8 mouse cellular contexts compared by ENCODE assay signal in genomic region chrX:103563531-103564246, GRCm38 (mm10).
DNase-seq lines count a peak whose midpoint lies in the region; ATAC-seq and TF ChIP-seq lines count a peak whose summit lies in the region.

No protein-coding gene starts in this region.

- no peaks in the 10 kb centered on the region for H3K4me1 ChIP-seq in lung, adult 2 months (ENCODE audit: control insufficient read depth, insufficient read depth, low read length)
- H3K4me1 ChIP-seq in embryonic facial prominence, embryonic 13.5 days = 0 out of 2 replicates have a peak, but pooled peaks cover 5% of the 10 kb centered on the region
- no peaks in the 10 kb centered on the region for H3K4me1 ChIP-seq in kidney, postnatal 0 days (replicated peaks; ENCODE audit: insufficient read depth, low read length)
- peaks cover 4% of the 10 kb centered on the region for H3K4me1 ChIP-seq in liver, postnatal 0 days (ENCODE audit: insufficient read depth)

- no peak overlapping the region for H3K4me2 ChIP-seq in embryonic facial prominence, embryonic 13.5 days
- H3K4me2 ChIP-seq in kidney, postnatal 0 days (ENCODE audit: low read length) = no peak overlapping the region
- no peak overlapping the region for H3K4me2 ChIP-seq in liver, postnatal 0 days (ENCODE audit: low read depth, low read length)

- H3K9ac ChIP-seq in embryonic facial prominence, embryonic 13.5 days = no peak overlapping the region
- H3K9ac ChIP-seq in kidney, postnatal 0 days (ENCODE audit: low read depth, low read length) = no peak overlapping the region
- no peak overlapping the region for H3K9ac ChIP-seq in liver, postnatal 0 days (replicated peaks)

- H3K36me3 ChIP-seq in embryonic facial prominence, embryonic 13.5 days = peaks cover 13% of the 10 kb centered on the region
- no peaks in the 10 kb centered on the region for H3K36me3 ChIP-seq in kidney, postnatal 0 days (ENCODE audit: insufficient read depth, low read length)
- H3K36me3 ChIP-seq in liver, postnatal 0 days (replicated peaks; ENCODE audit: insufficient read depth, low read length) = no peaks in the 10 kb centered on the region

- DNase-seq in lung, adult 18-20 months = peak; percentile 21 to 24
- DNase-seq in lung, adult 2 months = no peak
- DNase-seq in heart, adult 8-10 months (ENCODE audit: low spot score) = peak; percentile 23
- peak; percentile 3 for DNase-seq in kidney, postnatal 0 days (ENCODE audit: low spot score)
- DNase-seq in liver, postnatal 0 days = peak; percentile 20
- peak; percentile 68 for DNase-seq in ovary, postnatal 36 days (ENCODE audit: low spot score)
- DNase-seq in yolk sac, embryonic 10.5 days (ENCODE audit: low spot score) = peak; percentile 16

- ATAC-seq in embryonic facial prominence, embryonic 13.5 days (ENCODE audit: insufficient number of reproducible peaks, insufficient read depth, low FRiP score, low TSS enrichment, low read depth) = peak; percentile 71; the same call in 1 of the 2 replicates
- ATAC-seq in kidney, postnatal 0 days (replicated peaks; ENCODE audit: low FRiP score, low read depth) = no peak
- no peak for ATAC-seq in liver, postnatal 0 days

- no peak for TF ChIP-seq POLR2A in lung, adult 2 months (IDR thresholded peaks at IDR 0.05; ENCODE audit: borderline replicate concordance, extremely low read depth, low read depth, low read length)

- no peak overlapping the region for H3K27ac ChIP-seq in embryonic facial prominence, embryonic 13.5 days
- no peak overlapping the region for H3K27ac ChIP-seq in kidney, postnatal 0 days
- no peak overlapping the region for H3K27ac ChIP-seq in liver, postnatal 0 days (ENCODE audit: low read depth)

- WGBS in lung, adult 2 months = 38% methylated on average over 8 of the region's 8 CpGs
- 75% methylated on average over 8 of the region's 8 CpGs for WGBS in embryonic facial prominence, embryonic 13.5 days
- WGBS in kidney, postnatal 0 days = 69% methylated on average over 8 of the region's 8 CpGs
- WGBS in liver, postnatal 0 days (ENCODE audit: insufficient replicate concordance) = 67% methylated on average over 8 of the region's 8 CpGs

- TF ChIP-seq CTCF in lung, adult 2 months (IDR thresholded peaks at IDR 0.05; ENCODE audit: insufficient read depth, low read length) = no peak
- TF ChIP-seq CTCF in kidney, postnatal 0 days (IDR thresholded peaks at IDR 0.05; ENCODE audit: low read depth) = no peak
- TF ChIP-seq CTCF in liver, postnatal 0 days (IDR thresholded peaks at IDR 0.05; ENCODE audit: low read depth) = no peak

- no peak overlapping the region for H3K4me3 ChIP-seq in lung, adult 2 months (replicated peaks; ENCODE audit: extremely low read depth, low read depth, low read length)
- no peak overlapping the region for H3K4me3 ChIP-seq in embryonic facial prominence, embryonic 13.5 days
- H3K4me3 ChIP-seq in kidney, postnatal 0 days (replicated peaks; ENCODE audit: low read depth, low read length) = no peak overlapping the region
- no peak overlapping the region for H3K4me3 ChIP-seq in liver, postnatal 0 days (ENCODE audit: low read depth, low read length)

- TF ChIP-seq EP300 in liver, postnatal 0 days (IDR thresholded peaks at IDR 0.05; ENCODE audit: low read depth) = no peak

- no peaks in the 10 kb centered on the region for H3K27me3 ChIP-seq in embryonic facial prominence, embryonic 13.5 days
- H3K27me3 ChIP-seq in kidney, postnatal 0 days (ENCODE audit: insufficient read depth, low read length) = no peaks in the 10 kb centered on the region
- no peaks in the 10 kb centered on the region for H3K27me3 ChIP-seq in liver, postnatal 0 days (ENCODE audit: insufficient read depth, low read length)

- no peaks in the 10 kb centered on the region for H3K9me3 ChIP-seq in embryonic facial prominence, embryonic 13.5 days
- H3K9me3 ChIP-seq in kidney, postnatal 0 days (replicated peaks; ENCODE audit: low read length) = no peaks in the 10 kb centered on the region
- H3K9me3 ChIP-seq in liver, postnatal 0 days (ENCODE audit: low read length) = no peaks in the 10 kb centered on the region
